Mouse (Mus musculus) testis, adult 2 months (tissue): ENCODE measurements around the gene Kyat1. TPM values are rescaled to one million over a fixed set of nuclear protein-coding genes. Genes with fewer than 3 reads are reported as not detected.

Experiments used
- H3K27ac ChIP-seq: fragments of 200-500 bp; 2 replicates; pipeline ENCODE4 v1.5.1; 2012; ENCODE audit warnings: low read depth, low read length; ENCODE audit not compliant: control insufficient read depth, insufficient read depth
- H3K27me3 ChIP-seq: fragments of 200-500 bp; 2 replicates; pipeline ENCODE4 v1.6.1; 2012; ENCODE audit warnings: mild to moderate bottlenecking, low read length, moderate library complexity; ENCODE audit not compliant: control insufficient read depth, insufficient read depth
- H3K36me3 ChIP-seq: fragments of 200-500 bp; 2 replicates; pipeline ENCODE4 v1.6.1; 2012; ENCODE audit warnings: mild to moderate bottlenecking, low read length; ENCODE audit not compliant: control insufficient read depth, insufficient read depth
- H3K4me1 ChIP-seq: fragments of 200-500 bp; 2 replicates; pipeline ENCODE4 v1.6.1; 2012; ENCODE audit warnings: low read length; ENCODE audit not compliant: control insufficient read depth, insufficient read depth
- H3K4me3 ChIP-seq: fragments of 200-500 bp; 2 replicates; pipeline ENCODE4 v1.5.1; 2012; ENCODE audit warnings: low read depth, mild to moderate bottlenecking, low read length, moderate library complexity, mixed read lengths; ENCODE audit not compliant: control insufficient read depth
- CTCF ChIP-seq: fragments of 200-500 bp; IDR thresholded peaks from 2 replicates; pipeline ENCODE4 v1.5.1; 2012; ENCODE audit warnings: low read depth, mild to moderate bottlenecking, inconsistent platforms, low read length, moderate library complexity; ENCODE audit not compliant: control insufficient read depth, insufficient read depth, insufficient replicate concordance
- POLR2A ChIP-seq: fragments of 200-500 bp; IDR thresholded peaks from 2 replicates; pipeline ENCODE4 v1.6.1; 2012; ENCODE audit warnings: low read depth, mild to moderate bottlenecking, inconsistent platforms, low read length, moderate library complexity; ENCODE audit not compliant: control insufficient read depth
- polyA plus RNA-seq: library from polyadenylated mRNA; depleted of rRNA; stranded (reverse); fragments of >200 nt; gene quantifications from 2 replicates; pipeline ENCODE4 v1.2.3, GENCODE M21; 2012

The Kyat1 gene
- polyA plus RNA-seq, 1 experiment, result 16.0 TPM

- H3K27me3 ChIP-seq, result no peaks in the 10 kb centered on the region
- no peaks in the 10 kb centered on the region; the same call in 1 of the 2 replicates for H3K36me3 ChIP-seq
- TF ChIP-seq CTCF, result no peak
- H3K4me1 ChIP-seq, result peaks cover 2% of the 10 kb centered on the region; the same call in 1 of the 2 replicates
- H3K27ac ChIP-seq, result no peak overlapping the region
- no peak overlapping the region for H3K4me3 ChIP-seq
Observed at GRCm38 (mm10) chr2:30247681-30248080, 42.0 kb upstream of the Kyat1 start.

- TF ChIP-seq POLR2A (no peak), CTCF (no peak)
- Histone ChIP-seq H3K27ac (no peak overlapping the region), H3K36me3 (no peaks in the 10 kb centered on the region; the same call in 1 of the 2 replicates), H3K4me1 (peaks cover 2% of the 10 kb centered on the region; the same call in 1 of the 2 replicates), H3K27me3 (no peaks in the 10 kb centered on the region), H3K4me3 (no peak overlapping the region)
Observed at GRCm38 (mm10) chr2:30247036-30247435, 41.4 kb upstream of the Kyat1 start.

GRCm38 (mm10) chr2:30244595-30245178 is 39.0 kb upstream of the Kyat1 start:
- Histone ChIP-seq H3K4me3 (no peak overlapping the region), H3K27ac (no peak overlapping the region), H3K27me3 (no peaks in the 10 kb centered on the region), H3K36me3 (no peaks in the 10 kb centered on the region; the same call in 1 of the 2 replicates), H3K4me1 (peaks cover 2% of the 10 kb centered on the region; the same call in 1 of the 2 replicates)
- no peak for TF ChIP-seq POLR2A
- no peak for TF ChIP-seq CTCF

- Histone ChIP-seq H3K4me1 (peaks cover 8% of the 10 kb centered on the region), H3K27me3 (no peaks in the 10 kb centered on the region), H3K27ac (no peak overlapping the region), H3K4me3 (no peak overlapping the region), H3K36me3 (no peaks in the 10 kb centered on the region; the same call in 1 of the 2 replicates)
- no peak for TF ChIP-seq CTCF
- TF ChIP-seq POLR2A, result no peak
Observed at GRCm38 (mm10) chr2:30243391-30243790, 37.7 kb upstream of the Kyat1 start.

- H3K27ac ChIP-seq, result no peak overlapping the region
- H3K4me1 ChIP-seq, result peaks cover 11% of the 10 kb centered on the region
- H3K4me3 ChIP-seq, result peak overlapping the region; percentile 6; the same call in 1 of the 2 replicates
- no peaks in the 10 kb centered on the region for H3K27me3 ChIP-seq
- TF ChIP-seq CTCF (no peak), POLR2A (no peak)
- no peaks in the 10 kb centered on the region; the same call in 1 of the 2 replicates for H3K36me3 ChIP-seq
Observed at GRCm38 (mm10) chr2:30242509-30242908, 36.9 kb upstream of the Kyat1 start.

GRCm38 (mm10) chr2:30240267-30240666 is 34.6 kb upstream of the Kyat1 start, which contains the start of gene Gm28035:
TSS of gene Gm28035 (plus strand) at chr2:30240567.
- no peaks in the 10 kb centered on the region; the same call in 1 of the 2 replicates for H3K36me3 ChIP-seq
- no peak within 1 kb of the TSS for H3K27ac ChIP-seq
- no peak within 1 kb of the TSS for H3K4me3 ChIP-seq
- TF ChIP-seq POLR2A, result no peak
- no peak for TF ChIP-seq CTCF
- no peaks in the 10 kb centered on the region for H3K27me3 ChIP-seq
- peaks cover 11% of the 10 kb centered on the region for H3K4me1 ChIP-seq

GRCm38 (mm10) chr2:30239777-30240176 is 34.1 kb upstream of the Kyat1 start:
- Histone ChIP-seq H3K4me3 (no peak overlapping the region), H3K36me3 (no peaks in the 10 kb centered on the region; the same call in 1 of the 2 replicates), H3K27me3 (no peaks in the 10 kb centered on the region), H3K27ac (no peak overlapping the region), H3K4me1 (peaks cover 11% of the 10 kb centered on the region)
- TF ChIP-seq POLR2A (no peak), CTCF (no peak)

- Histone ChIP-seq H3K27ac (no peak overlapping the region), H3K4me3 (no peak overlapping the region), H3K27me3 (no peaks in the 10 kb centered on the region), H3K4me1 (peaks cover 11% of the 10 kb centered on the region), H3K36me3 (no peaks in the 10 kb centered on the region; the same call in 1 of the 2 replicates)
- TF ChIP-seq POLR2A (no peak), CTCF (no peak)
Observed at GRCm38 (mm10) chr2:30238906-30239465, 33.3 kb upstream of the Kyat1 start.
